Mouse (Mus musculus): Measurements from ENCODE around the gene Tbx10. TPM values are rescaled to one million over a fixed set of nuclear protein-coding genes. Genes with fewer than 3 reads are reported as not detected.
"Not testable (repeated sequence)": the region's sequence is repeated elsewhere in the genome, so short reads cannot be mapped to it uniquely, and the experiment has no call there.

Gene Tbx10
- polyA plus RNA-seq, 1 experiment from 2014 or later = not detected

GRCm38 (mm10) chr19:3952099-3952498 lies 40.5 kb upstream of the Tbx10 start:
- no peak overlapping the region for H3K4me3 ChIP-seq (ENCODE audit: low read depth, low read length)
- WGBS = 61% methylated on average over 1 of the region's 1 CpGs
- H3K4me2 ChIP-seq (ENCODE audit: low read depth, low read length) = no peak overlapping the region
- no peak overlapping the region for H3K9ac ChIP-seq (replicated peaks; ENCODE audit: low read length)
- no peaks in the 10 kb centered on the region for H3K36me3 ChIP-seq (replicated peaks; ENCODE audit: control insufficient read depth, insufficient read depth, low read depth, low read length)
- no peak overlapping the region for H3K27ac ChIP-seq (replicated peaks; ENCODE audit: low read depth, low read length)
- H3K9me3 ChIP-seq (replicated peaks; ENCODE audit: control insufficient read depth, low read length) = no peaks in the 10 kb centered on the region
- no peaks in the 10 kb centered on the region for H3K4me1 ChIP-seq (ENCODE audit: control insufficient read depth, insufficient read depth, low read length)
- H3K27me3 ChIP-seq (ENCODE audit: control insufficient read depth, insufficient read depth, low read length) = no peaks in the 10 kb centered on the region
- ATAC-seq (replicated peaks; ENCODE audit: insufficient number of reproducible peaks, low FRiP score, low TSS enrichment, low read depth) (no peak), DNase-seq (ENCODE audit: low spot score) (no peak)

GRCm38 (mm10) chr19:3955033-3955432 lies 37.5 kb upstream of the Tbx10 start:
- H3K4me1 ChIP-seq (ENCODE audit: control insufficient read depth, insufficient read depth, low read length) = no peaks in the 10 kb centered on the region
- no peaks in the 10 kb centered on the region for H3K27me3 ChIP-seq (ENCODE audit: control insufficient read depth, insufficient read depth, low read length)
- ATAC-seq (replicated peaks; ENCODE audit: insufficient number of reproducible peaks, low FRiP score, low TSS enrichment, low read depth) = no peak
- H3K36me3 ChIP-seq (replicated peaks; ENCODE audit: control insufficient read depth, insufficient read depth, low read depth, low read length) = no peaks in the 10 kb centered on the region
- no peak for DNase-seq (ENCODE audit: low spot score)
- H3K9me3 ChIP-seq (replicated peaks; ENCODE audit: control insufficient read depth, low read length) = no peaks in the 10 kb centered on the region
- H3K9ac ChIP-seq (replicated peaks; ENCODE audit: low read length) = no peak overlapping the region
- H3K4me3 ChIP-seq (ENCODE audit: low read depth, low read length) = no peak overlapping the region
- no peak overlapping the region for H3K4me2 ChIP-seq (ENCODE audit: low read depth, low read length)
- WGBS = 85% methylated on average over 3 of the region's 3 CpGs
- no peak overlapping the region for H3K27ac ChIP-seq (replicated peaks; ENCODE audit: low read depth, low read length)

GRCm38 (mm10) chr19:3955804-3956203 lies 36.7 kb upstream of the Tbx10 start:
- Histone ChIP-seq H3K27ac (replicated peaks; ENCODE audit: low read depth, low read length) (no peak overlapping the region), H3K36me3 (replicated peaks; ENCODE audit: control insufficient read depth, insufficient read depth, low read depth, low read length) (no peaks in the 10 kb centered on the region), H3K4me2 (ENCODE audit: low read depth, low read length) (no peak overlapping the region), H3K4me1 (ENCODE audit: control insufficient read depth, insufficient read depth, low read length) (no peaks in the 10 kb centered on the region), H3K4me3 (ENCODE audit: low read depth, low read length) (no peak overlapping the region), H3K27me3 (ENCODE audit: control insufficient read depth, insufficient read depth, low read length) (no peaks in the 10 kb centered on the region), H3K9me3 (replicated peaks; ENCODE audit: control insufficient read depth, low read length) (no peaks in the 10 kb centered on the region), H3K9ac (replicated peaks; ENCODE audit: low read length) (no peak overlapping the region)
- ATAC-seq (replicated peaks; ENCODE audit: insufficient number of reproducible peaks, low FRiP score, low TSS enrichment, low read depth) (no peak), DNase-seq (ENCODE audit: low spot score) (no peak)
- 51% methylated on average over 4 of the region's 4 CpGs for WGBS

GRCm38 (mm10) chr19:3957296-3958036 lies 35.1 kb upstream of the Tbx10 start:
- ATAC-seq (replicated peaks; ENCODE audit: insufficient number of reproducible peaks, low FRiP score, low TSS enrichment, low read depth); H3K4me1 ChIP-seq (ENCODE audit: control insufficient read depth, insufficient read depth, low read length); H3K36me3 ChIP-seq (replicated peaks; ENCODE audit: control insufficient read depth, insufficient read depth, low read depth, low read length); H3K4me3 ChIP-seq (ENCODE audit: low read depth, low read length); DNase-seq (ENCODE audit: low spot score); H3K27ac ChIP-seq (replicated peaks; ENCODE audit: low read depth, low read length); H3K9me3 ChIP-seq (replicated peaks; ENCODE audit: control insufficient read depth, low read length); H3K4me2 ChIP-seq (ENCODE audit: low read depth, low read length); H3K9ac ChIP-seq (replicated peaks; ENCODE audit: low read length); H3K27me3 ChIP-seq (ENCODE audit: control insufficient read depth, insufficient read depth, low read length): not testable (repeated sequence)
- 81% methylated on average over 4 of the region's 5 CpGs for WGBS

GRCm38 (mm10) chr19:3958470-3958869 lies 34.1 kb upstream of the Tbx10 start, which contains the start of gene Aldh3b3:
Gene Aldh3b3 (plus strand): TSS chr19:3958645.
- H3K9ac ChIP-seq (replicated peaks; ENCODE audit: low read length) = no peak within 1 kb of the TSS
- no peaks in the 10 kb centered on the region for H3K9me3 ChIP-seq (replicated peaks; ENCODE audit: control insufficient read depth, low read length)
- H3K27ac ChIP-seq (replicated peaks; ENCODE audit: low read depth, low read length) = no peak within 1 kb of the TSS
- no peak within 1 kb of the TSS for H3K4me3 ChIP-seq (ENCODE audit: low read depth, low read length)
- no peaks in the 10 kb centered on the region for H3K4me1 ChIP-seq (ENCODE audit: control insufficient read depth, insufficient read depth, low read length)
- no peak within 1 kb of the TSS for H3K4me2 ChIP-seq (ENCODE audit: low read depth, low read length)
- H3K36me3 ChIP-seq (replicated peaks; ENCODE audit: control insufficient read depth, insufficient read depth, low read depth, low read length) = no peaks in the 10 kb centered on the region
- 79% methylated on average over 4 of the region's 4 CpGs for whole genome bisulfite sequencing
- ATAC-seq (replicated peaks; ENCODE audit: insufficient number of reproducible peaks, low FRiP score, low TSS enrichment, low read depth) (no peak), DNase-seq (ENCODE audit: low spot score) (no peak)
- no peaks in the 10 kb centered on the region for H3K27me3 ChIP-seq (ENCODE audit: control insufficient read depth, insufficient read depth, low read length)

- Histone ChIP-seq H3K36me3 (replicated peaks; ENCODE audit: control insufficient read depth, insufficient read depth, low read depth, low read length) (no peaks in the 10 kb centered on the region), H3K4me1 (ENCODE audit: control insufficient read depth, insufficient read depth, low read length) (no peaks in the 10 kb centered on the region), H3K4me2 (ENCODE audit: low read depth, low read length) (no peak overlapping the region), H3K4me3 (ENCODE audit: low read depth, low read length) (no peak overlapping the region), H3K27ac (replicated peaks; ENCODE audit: low read depth, low read length) (no peak overlapping the region), H3K27me3 (ENCODE audit: control insufficient read depth, insufficient read depth, low read length) (no peaks in the 10 kb centered on the region), H3K9me3 (replicated peaks; ENCODE audit: control insufficient read depth, low read length) (no peaks in the 10 kb centered on the region), H3K9ac (replicated peaks; ENCODE audit: low read length) (no peak overlapping the region)
- DNase-seq (ENCODE audit: low spot score) (no peak), ATAC-seq (replicated peaks; ENCODE audit: insufficient number of reproducible peaks, low FRiP score, low TSS enrichment, low read depth) (no peak)
Observed at GRCm38 (mm10) chr19:3959030-3959429, 33.5 kb upstream of the Tbx10 start.

- no peak for DNase-seq (ENCODE audit: low spot score)
- Histone ChIP-seq H3K4me2 (ENCODE audit: low read depth, low read length) (no peak overlapping the region), H3K9ac (replicated peaks; ENCODE audit: low read length) (no peak overlapping the region), H3K27me3 (ENCODE audit: control insufficient read depth, insufficient read depth, low read length) (no peaks in the 10 kb centered on the region), H3K36me3 (replicated peaks; ENCODE audit: control insufficient read depth, insufficient read depth, low read depth, low read length) (no peaks in the 10 kb centered on the region), H3K4me3 (ENCODE audit: low read depth, low read length) (no peak overlapping the region), H3K9me3 (replicated peaks; ENCODE audit: control insufficient read depth, low read length) (no peaks in the 10 kb centered on the region), H3K27ac (replicated peaks; ENCODE audit: low read depth, low read length) (no peak overlapping the region), H3K4me1 (ENCODE audit: control insufficient read depth, insufficient read depth, low read length) (no peaks in the 10 kb centered on the region)
- 84% methylated on average over 5 of the region's 5 CpGs for WGBS
- no peak for ATAC-seq (replicated peaks; ENCODE audit: insufficient number of reproducible peaks, low FRiP score, low TSS enrichment, low read depth)
Observed at GRCm38 (mm10) chr19:3960211-3960610, 32.3 kb upstream of the Tbx10 start.

- H3K27ac ChIP-seq (replicated peaks; ENCODE audit: low read depth, low read length); H3K4me2 ChIP-seq (ENCODE audit: low read depth, low read length); ATAC-seq (replicated peaks; ENCODE audit: insufficient number of reproducible peaks, low FRiP score, low TSS enrichment, low read depth); H3K4me3 ChIP-seq (ENCODE audit: low read depth, low read length); H3K4me1 ChIP-seq (ENCODE audit: control insufficient read depth, insufficient read depth, low read length); H3K36me3 ChIP-seq (replicated peaks; ENCODE audit: control insufficient read depth, insufficient read depth, low read depth, low read length); H3K27me3 ChIP-seq (ENCODE audit: control insufficient read depth, insufficient read depth, low read length); H3K9me3 ChIP-seq (replicated peaks; ENCODE audit: control insufficient read depth, low read length); DNase-seq (ENCODE audit: low spot score); H3K9ac ChIP-seq (replicated peaks; ENCODE audit: low read length): not testable (repeated sequence)
- 81% methylated on average over 6 of the region's 6 CpGs for WGBS
Observed at GRCm38 (mm10) chr19:3961805-3962204, 30.7 kb upstream of the Tbx10 start.
